Mouse (Mus musculus) heart, adult 8-10 months (tissue): Measurements from ENCODE around the gene Fcer1g. TPM values are rescaled to one million over a fixed set of nuclear protein-coding genes. Genes with fewer than 3 reads are reported as not detected.

ENCODE experiments used
- DNase-seq: peaks from one replicate; pipeline ENCODE4 v3.0.0; 2022; ENCODE audit warnings: low spot score
- total RNA-seq, 4 experiments: library from RNA; stranded (reverse); gene quantifications; 2 replicates each; pipeline ENCODE4 v1.2.4; 2022

Gene Fcer1g
- 10 to 100 TPM in 2 of 4 experiments, 1 to 10 TPM in 2; 8.2 to 14.4 (median 11.5) TPM for total RNA-seq

DNA sequence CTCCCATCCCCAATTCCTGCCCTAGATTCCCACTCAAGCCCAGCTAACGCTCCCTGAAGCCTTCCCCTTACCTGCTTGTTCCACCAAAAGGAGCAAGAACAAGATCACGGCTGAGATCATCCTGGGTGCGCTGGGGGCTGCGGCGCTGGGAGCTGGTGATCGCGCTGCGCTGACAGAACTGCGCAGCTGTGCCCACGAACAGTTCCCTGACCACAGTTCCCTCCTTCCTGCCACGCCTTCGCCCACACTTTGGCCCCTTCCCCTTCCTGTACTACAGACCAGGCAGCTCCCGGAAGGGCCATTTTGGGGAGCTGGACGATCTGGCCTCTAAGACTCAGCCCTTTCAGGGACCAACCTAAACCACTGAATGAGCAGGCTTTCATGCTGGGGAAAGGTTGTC, at the start of gene Fcer1g:
Fcer1g (minus strand) TSS at position 240 of the 400 bp plus-strand sequence.
- DNase-seq: no peak

DNA sequence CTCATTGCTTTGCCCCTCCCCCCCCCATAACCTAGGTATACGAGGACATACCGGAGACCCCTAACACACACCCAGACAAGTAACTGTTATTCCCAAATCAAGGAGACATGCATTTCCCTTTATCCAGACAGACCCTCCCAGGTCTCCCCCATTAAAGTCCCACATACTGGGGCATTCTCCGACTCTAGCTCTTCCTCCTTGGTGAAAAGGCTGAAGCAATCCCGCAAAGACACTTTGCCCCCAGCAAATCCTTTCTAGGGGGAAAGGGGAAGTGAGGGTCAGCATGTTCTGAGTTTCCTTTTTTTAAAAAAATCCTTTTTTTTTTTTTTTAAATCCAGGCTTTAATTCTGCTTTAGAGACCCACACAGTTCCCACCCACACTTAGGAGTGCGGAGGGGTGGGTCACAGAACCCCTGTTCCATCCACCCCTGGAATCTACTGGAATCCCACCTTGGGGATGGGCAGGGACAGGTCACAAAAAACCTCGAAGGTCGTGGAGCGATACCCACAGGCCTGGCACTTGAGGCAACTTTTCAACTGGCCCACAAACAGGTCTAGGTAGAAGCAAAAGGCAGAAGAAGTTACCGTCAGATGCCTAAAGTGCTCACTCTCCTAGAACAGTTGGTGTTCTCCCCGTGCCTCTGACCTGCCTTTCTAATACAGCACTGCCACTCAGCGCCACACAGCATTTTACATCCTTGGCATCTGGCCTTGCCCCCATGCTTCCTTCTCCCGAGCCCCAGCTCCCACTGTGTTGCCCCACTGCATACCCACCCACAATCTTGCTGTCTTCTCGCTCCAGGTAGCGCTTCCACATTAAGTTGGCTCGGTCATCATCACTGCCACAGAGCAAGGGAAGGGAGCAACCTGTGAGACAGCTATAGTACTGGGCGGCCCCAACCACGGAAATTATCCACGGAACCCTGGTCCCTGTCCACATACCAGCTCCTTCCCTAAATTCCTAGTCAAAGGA, 49.3 kb upstream of the Fcer1g start:
- DNase-seq: no peak

DNA sequence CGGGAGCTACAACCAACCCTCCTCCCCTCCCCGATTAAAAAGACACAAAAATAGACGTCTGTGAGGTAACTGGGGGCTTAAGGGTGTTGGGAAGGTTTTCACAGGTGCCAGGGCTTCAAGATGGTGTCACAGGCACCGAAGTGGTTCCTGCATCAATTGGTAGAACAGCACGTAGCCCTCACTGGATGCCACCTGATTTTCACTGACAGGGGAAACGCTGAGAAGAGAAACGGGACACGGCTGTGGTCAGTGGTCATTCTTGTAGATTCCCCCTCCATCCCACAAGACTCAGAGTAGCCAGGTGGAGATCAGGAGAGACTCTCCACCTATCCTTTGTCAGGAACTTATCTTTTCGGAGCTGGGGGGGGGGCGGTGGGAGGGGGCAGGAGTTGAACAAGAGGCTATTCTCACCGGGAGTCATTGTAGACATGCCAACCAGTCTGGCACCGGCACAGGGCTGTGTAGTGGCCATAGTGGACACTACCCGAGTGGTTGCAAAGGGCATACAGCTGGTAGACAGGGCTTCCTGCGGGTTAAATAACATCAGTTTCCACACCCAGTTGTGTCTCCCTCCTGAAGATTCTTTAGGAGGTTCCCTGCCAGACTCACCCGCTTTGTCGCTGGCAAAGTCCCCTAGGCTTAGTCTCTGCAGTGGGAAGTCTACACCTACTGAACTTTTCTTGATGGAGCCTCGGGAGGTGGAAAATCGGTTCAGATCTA, 48.1 kb upstream of the Fcer1g start:
- DNase-seq: no peak

DNA sequence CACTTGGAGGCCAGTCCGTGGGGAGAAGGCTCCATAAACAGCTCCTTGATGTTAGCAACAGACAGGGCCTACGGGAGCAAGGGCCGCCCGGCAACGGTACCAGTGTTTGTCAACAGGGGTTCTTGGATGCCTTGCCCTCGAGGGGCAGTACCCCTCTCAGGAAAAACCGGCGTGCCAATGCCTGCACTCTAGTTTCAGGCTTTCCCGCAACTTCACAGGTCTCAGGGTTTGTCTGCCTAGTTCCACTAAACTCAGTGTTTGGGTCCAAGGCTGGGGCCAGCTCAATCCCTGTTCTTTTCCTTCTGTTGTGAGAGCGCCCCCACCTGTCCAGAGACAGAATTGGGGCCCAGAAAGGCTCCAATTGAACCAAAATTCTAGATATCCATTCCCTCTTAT, 47.4 kb upstream of the Fcer1g start:
- peak; percentile 84 for DNase-seq

DNA sequence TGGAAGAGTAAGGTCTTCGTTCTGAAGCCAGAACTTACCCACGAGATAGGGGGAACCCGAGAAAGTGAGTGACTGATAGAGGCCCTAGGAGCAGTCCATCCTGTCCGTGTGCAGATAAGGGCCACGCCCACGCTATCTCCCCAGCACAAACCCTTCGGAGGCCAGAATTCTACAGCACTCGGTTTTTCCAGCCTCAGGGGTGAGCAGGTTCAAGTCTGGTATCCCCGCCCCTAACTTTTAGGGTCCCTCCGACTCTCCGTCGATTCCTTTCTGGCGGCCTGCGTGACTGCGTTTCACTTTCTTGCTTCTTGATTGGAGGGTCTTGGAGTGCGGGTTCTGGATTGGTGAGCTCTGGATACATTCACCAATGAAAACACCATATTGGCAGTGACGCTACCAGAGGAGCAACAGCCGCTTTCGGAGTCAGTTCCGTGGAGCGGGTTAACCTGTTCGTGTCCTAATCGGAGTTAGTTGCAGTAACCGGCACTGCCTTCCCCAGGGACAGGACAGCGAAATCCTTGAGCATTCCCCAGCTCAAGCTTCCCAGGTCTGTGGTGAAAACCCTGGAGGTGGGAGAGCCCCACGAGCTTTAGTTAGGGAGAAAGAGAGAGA, 46.9 kb upstream of the Fcer1g start, which contains the start of gene Ppox:
Ppox (minus strand) TSS at position 271 of the 612 bp plus-strand sequence.
- DNase-seq: peak; percentile 98

DNA sequence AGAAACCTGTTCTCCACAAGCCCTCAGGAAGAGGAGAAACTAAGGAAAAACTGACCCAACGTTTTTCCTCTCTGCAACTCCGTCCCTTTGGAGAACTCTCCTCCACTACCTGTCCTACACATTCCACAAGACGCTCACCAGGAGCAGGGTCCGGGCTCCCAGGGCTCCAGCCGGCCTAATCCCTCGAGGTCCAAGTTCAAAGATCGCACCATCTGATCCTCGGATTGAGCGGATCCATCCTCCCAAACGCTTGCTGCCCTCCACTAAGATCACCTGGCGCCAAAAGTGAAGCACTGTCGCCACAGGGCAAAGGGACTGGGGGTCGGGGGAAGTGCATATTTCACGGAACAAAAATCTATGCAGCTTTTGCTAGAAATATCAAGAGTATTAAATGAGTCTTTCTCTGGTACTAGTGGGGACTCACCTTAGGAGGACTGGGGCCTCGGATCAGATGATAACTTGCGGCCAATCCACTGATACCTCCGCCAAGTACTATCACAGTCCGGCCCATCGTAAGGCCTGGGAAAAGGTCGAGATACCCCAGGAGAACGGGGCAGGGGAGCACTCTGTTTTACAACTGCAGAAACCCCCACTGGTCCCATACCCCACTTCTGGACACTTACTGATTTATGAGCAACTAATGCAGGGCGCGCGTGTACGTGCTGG, 46.2 kb upstream of the Fcer1g start:
- DNase-seq: no peak

DNA sequence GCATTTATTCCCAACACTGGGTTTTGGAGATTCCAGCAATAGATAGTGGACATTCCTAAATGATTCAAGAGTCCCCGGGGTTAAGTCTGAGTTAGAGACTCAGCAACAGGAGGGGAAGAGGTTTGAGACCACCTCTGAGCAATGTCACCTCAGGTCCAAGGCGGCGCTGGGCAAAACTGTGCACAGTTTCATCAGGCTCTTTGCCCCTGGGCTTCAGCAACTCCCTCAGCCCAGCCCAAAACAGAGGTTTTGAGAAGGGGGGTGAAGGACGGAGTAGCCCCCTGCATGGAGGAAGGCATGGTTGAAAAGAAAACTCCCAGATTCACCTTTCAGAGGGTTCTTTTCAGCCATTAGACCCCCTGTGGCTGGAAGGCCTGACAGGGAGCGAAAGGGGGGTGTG, 45.6 kb upstream of the Fcer1g start:
- DNase-seq: no peak

DNA sequence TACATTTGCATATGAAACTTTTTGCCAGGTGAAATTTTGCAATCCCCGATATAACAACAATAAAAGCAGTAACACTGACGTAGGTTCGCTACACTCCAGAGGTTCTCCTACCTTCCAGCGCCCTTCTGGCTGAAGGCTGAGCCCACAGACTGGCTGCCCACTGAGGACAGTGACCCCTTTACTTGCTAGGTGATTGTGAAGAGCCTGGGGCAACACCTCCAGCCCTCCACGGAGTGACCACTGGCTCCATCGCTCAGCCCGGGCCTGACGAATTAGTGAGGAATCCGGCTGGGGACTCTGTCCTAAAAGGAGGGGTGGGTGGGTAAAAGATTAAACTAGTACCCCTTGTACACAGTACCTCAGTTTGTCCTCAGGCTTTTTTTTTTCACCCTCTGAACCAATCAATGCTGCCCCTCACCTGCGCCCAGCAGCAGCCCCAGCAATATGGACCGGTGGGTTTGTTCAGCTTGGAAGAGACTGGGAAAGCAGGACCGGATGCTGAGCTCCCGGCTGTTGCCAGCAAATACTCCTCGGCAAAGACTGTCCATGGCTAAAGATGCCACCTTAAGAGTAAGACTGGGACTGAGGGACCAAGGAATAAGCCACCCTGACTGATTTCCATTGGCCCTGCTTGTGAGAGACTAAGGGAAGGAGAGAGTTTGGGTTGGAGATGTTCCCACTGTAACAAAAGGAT, 45.0 kb upstream of the Fcer1g start:
- no peak for DNase-seq

DNA sequence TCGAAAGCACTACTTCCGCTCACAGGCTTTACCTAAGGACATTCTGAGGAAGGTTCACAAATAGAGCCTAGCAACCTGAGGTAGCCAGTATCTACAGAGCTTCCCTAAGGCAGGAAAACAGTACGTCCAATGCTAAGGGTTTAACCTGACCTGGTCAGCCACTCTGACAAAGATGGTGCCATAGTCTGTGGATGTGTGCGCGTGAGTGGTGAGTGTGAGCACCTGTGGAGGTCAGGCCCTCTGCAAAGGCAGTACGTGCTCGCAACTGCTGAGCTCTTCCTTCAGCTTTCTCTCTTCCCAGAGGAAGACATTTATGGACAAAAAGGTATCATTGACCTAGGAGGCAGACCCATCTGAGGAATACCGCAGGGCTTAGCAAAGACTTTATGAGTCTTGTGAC, 44.3 kb upstream of the Fcer1g start:
- DNase-seq: no peak

DNA sequence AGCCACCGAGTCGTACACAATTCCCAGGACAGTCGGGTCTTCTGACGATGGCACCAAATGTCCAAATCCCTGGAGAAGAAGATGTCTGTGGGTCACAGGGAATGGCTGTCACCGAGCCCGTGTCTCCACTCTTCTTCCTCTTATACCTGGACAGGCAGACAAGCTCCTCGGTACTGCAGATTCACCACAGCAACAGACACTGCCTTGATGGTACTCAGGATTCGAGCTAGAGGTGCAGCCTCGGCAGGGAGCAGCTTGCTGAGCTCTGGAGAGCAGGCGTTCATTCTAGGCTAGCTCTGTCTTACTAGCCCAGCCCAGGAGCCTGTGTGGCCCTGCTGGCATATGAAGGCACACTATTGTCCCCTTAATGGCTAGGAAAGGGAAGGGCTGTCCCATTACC, 43.6 kb upstream of the Fcer1g start:
- DNase-seq: no peak

DNA sequence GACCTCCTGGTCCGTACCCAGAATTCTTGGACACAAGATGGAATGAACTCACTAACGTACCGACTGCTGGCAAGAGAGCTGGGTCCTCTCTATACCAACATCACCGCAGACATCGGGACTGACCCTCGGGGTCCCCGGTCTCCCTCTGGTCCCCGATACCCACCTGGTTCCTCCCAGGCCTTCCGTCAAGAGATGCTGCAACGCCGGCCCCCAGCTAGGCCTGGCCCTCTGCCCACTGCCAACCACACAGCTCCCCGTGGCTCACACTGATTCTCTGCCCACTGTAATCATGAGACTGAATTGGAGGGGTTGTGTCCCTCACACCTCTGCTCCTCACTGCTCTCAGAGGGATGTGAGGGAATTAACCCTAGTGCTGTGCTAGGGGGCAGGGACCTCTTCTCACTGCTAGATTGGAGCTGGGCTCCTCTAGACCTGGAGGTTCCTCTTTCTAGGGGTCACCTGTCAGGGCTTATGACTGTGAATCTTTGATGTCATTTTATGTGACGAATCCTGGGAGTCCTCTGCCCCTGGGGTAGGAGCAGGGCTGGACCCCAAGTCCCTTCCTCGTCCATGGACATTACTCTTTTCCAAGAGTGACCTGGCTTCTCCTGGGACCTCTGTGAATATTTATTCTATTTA, 42.1 kb upstream of the Fcer1g start:
- DNase-seq: no peak

DNA sequence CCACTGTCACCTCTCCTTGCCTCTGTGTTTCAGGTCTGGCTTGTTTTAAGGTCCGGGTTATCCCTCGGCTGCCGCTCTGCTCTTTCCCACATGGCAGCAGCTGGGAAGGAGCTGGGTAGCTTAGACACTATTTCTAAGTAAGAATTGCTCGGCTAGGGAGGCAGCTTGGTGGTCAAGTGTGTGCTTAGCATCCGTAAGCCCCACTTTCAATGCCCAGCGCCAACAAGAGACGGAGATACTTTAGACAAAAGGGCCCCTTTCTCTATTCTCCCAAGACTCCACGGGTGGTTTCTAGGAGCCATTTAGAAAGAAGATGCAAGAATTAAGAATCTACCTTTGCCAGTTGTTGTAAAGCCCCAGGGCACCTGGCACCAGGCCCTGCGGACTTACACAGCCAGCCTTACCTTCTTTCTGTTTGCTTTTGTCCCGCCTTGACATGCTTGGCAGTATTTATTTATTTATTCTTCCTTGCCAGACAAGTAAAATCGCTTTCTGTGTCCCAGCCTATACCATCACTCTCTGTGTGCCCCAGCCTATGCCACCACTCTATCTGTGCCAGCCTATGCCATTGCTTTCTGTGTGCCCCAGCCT, 41.1 kb upstream of the Fcer1g start:
- no peak for DNase-seq

DNA sequence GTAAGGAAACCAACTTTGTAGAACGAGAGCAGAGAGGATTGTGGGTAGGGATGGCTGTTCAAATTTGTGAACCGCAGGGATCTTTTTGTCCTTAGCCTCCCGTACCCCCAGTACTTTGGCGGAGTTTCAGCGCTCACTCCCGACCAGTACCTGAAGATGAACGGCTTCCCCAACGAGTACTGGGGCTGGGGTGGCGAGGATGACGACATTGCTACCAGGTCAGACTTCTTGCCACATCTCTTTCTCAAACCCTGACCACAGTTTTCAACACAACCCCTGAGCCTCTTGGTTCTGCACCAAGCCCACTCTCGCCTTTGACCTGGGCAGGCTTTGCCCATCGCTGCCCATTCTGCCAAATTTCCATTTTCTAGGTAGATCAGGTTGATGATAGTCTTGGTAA, 40.0 kb upstream of the Fcer1g start:
- no peak for DNase-seq

DNA sequence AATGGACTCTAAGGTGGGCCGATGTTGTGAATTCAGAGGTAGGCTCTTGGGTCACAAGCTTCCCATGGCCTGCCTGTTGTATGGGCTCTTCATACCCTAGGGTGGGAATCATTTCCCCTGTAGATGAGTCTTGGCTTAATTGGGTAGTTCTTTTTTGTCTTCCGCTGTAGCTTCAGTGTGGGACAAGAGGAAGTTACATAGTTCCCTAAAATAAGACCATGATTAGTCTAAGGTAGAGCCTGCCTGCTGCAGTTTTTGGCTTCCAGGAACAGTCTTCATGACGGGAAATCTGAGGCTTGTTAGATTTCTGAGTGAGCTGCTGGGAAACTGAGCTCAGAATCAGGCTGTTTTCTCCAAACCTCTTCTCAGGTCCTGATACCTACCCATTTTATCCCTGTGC, 37.9 kb upstream of the Fcer1g start:
- no peak for DNase-seq

DNA sequence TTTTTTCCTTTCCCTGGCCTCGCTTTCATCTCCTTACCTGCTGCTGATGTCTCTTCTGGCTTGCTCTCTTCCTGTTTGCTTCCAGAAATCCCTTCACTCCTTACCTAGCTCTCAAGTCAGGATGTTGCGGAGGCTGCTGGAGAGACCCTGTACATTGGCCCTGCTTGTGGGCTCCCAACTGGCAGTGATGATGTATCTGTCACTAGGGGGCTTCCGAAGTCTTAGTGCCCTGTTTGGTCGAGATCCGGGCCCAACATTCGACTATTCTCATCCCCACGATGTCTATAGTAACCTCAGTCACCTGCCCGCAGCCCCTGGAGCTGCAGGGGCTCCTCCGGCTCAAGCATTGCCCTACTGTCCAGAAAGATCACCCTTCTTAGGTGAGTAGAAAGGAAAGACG, 37.5 kb upstream of the Fcer1g start:
- DNase-seq: no peak

DNA sequence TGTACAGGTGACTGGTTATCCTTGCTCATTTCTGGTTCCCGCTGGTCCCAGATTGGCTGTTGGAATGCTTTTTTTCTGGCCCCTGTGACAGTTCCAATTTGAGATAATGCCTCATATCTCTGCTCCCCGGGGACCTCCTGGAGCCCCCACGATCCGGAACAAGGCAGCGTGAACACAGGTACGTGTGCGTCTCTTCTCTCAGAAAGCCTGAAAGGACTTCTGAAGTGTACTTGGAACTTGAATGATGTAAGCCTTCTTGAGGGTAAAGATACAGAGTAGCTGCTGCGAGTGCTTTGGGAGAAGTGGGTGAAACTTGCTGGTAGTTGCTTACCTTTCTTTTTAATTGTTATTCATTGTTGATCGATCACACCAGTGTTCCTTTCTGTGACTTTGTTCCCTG, 37.0 kb upstream of the Fcer1g start:
- no peak for DNase-seq

DNA sequence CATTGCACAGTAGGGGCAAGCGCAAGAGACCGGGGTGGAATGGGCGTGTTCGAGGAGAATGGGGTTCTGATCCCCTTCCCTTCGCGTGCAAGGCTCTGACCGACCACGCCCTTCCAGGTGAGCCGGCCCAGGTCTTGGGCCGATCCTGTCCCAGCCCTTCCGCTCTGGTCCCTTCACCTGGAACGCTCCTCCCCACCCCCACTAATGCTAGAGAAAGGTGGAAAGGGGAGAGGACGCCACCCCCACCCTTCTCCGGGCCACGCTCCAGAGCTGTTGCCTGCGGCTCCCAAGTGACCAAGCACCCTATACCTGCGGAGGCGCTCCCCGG, 36.4 kb upstream of the Fcer1g start:
- DNase-seq: no peak

DNA sequence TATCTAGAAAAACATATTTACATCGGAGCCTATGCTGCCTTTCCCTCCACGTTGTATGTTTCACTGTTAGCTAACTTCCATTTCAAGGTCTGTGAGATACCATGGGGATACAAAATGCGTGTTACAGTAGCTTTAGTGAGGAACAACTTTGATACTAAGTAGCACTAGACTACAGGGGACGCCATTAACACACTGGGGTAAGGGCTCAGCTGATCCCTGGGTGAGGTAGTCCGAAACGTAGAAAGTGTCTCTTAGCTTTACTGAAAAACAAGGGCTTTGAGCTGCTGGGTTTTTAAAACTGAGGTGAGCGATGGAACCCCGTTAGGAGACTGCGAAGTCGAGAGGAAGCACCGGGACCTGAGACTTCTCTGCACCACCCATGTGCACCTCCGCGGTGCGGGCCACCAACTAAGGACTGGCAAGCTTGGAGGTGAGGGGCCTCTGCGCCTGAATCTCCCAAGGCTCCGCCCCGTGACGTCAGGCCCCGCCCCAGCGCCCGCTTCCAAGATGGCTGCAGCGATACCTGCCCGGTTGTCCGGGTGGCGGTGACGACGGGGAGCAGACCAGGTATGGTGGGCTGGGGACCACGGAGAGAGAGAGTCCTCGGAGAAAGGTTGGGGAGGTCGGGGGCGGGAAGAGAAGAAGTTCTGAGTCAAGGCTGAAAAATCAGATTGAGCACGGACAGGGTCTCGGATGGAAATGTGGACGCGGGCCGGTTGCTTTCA, 35.8 kb upstream of the Fcer1g start, which contains the start of gene B4galt3:
B4galt3 (plus strand) TSS at position 481 of the 725 bp plus-strand sequence.
- DNase-seq: peak; percentile 96

DNA sequence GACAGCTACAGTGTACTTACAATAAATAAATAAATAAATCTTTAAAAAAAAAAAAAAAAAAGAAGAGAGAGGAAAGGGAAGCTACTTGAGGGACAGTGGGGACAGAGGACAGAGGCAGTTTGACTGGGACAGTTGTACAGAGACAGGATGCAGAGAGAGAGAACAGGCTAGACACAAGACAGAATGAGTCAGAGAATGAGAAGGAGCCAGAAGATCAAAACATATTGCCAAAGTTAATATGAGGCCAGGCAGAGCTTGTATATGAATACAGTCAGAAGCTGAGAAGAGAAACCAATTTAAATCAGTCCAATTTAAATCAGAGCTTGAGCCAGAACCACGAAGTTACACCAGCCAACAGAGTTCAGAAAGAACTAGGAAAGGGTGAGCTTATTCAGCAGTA, 34.2 kb upstream of the Fcer1g start:
- DNase-seq: no peak
